Mouse (Mus musculus) mature B cell (primary cell): ENCODE data around the gene Klc2.

ENCODE experiments used
- in situ Hi-C: fragments of 300-500 bp; cut with MboI; formaldehyde crosslinking; loops from 2 replicates; pipeline ENCODE4 v1.14.3; 2019

Gene Klc2

GRCm38 (mm10) chr19:5072389-5073019, 45.9 kb downstream of the Klc2 start:
- in situ Hi-C loops: no loop called here

DNA sequence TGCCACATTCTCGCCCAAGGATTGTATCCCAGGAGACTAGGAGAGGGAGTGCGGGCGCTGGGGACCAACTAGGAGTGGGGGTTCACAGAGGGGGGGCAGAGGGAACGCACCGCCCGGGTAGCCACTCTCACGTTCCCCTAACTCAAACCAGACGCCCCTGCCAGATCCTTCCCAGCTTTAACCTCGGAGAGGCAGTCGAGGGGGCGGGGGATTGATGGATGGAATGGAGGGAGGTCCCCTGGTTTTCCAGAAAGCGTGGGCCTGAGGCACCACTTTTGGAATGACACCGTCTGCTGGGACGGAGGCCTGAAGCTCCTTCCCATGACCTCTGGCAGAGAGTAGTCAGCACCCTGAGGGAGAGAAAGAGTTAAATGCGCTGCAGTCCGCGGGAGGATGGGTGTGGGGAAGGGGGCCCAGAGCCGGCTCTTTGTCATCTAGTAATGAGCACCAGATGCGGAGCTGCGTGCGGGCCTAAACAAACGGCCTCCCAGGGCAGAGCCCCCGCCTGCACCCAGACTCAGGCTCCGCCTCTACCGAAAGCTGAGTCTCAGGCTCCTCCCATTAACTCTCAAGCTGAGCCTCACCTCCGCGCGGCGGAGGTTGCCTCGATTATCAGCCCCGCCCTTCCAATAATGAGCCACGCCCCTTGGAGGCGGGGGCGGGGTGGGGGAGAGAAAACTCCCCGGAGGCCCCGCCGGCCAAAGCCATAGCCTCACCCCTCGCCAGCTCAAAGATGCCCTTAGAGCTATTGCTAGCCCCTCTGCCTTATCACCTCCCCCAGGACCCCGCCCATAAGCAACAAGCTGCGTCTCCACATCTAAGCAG, 46.6 kb downstream of the Klc2 start:
- in situ Hi-C loops: no loop called here

- in situ Hi-C loops: no loop called here
Measured at GRCm38 (mm10) chr19:5071077-5071476, 47.3 kb downstream of the Klc2 start.

- in situ Hi-C loops: no loop called here
Measured at GRCm38 (mm10) chr19:5069978-5070377, 48.4 kb downstream of the Klc2 start.

GRCm38 (mm10) chr19:5069486-5069885, 48.9 kb downstream of the Klc2 start:
- in situ Hi-C loops: no loop called here

GRCm38 (mm10) chr19:5068570-5069234, 49.7 kb downstream of the Klc2 start:
- in situ Hi-C loops: no loop called here

DNA sequence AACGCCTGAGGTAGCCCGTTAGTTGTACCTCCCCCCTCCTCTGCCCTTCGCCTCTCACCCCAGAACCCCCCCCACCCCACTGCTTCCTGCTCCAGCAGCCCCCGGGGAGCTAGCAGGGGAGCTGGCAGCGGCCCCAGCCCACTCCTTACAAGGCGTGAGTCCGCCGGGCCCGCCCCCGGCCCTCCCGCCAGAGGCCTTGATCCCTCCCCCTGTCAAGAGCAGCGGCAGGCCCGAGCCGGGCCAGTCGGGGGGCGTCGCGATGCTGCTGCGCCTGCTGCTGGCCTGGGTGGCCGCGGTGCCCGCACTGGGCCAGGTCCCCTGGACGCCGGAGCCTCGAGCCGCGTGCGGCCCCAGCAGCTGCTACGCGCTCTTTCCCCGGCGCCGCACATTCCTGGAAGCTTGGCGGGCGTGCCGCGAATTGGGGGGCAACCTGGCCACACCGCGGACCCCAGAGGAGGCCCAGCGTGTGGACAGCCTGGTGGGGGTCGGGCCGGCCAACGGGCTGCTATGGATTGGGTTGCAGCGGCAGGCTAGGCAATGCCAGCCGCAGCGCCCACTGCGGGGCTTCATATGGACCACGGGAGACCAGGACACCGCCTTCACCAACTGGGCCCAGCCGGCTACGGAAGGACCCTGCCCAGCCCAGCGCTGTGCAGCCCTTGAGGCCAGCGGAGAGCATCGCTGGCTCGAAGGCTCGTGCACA, 50.3 kb downstream of the Klc2 start, which contains the start of gene Cd248:
TSS of gene Cd248 (plus strand) at position 212 of the 703 bp plus-strand sequence.
- in situ Hi-C loops: no loop called here

GRCm38 (mm10) chr19:5067040-5067799, 51.1 kb downstream of the Klc2 start:
- in situ Hi-C loops: no loop called here

- in situ Hi-C loops: no loop called here
Measured at GRCm38 (mm10) chr19:5065104-5065503, 53.3 kb downstream of the Klc2 start.

GRCm38 (mm10) chr19:5062446-5062845, 55.9 kb downstream of the Klc2 start:
- in situ Hi-C loops: no loop called here

GRCm38 (mm10) chr19:5062041-5062440, 56.3 kb downstream of the Klc2 start:
- in situ Hi-C loops: no loop called here

DNA sequence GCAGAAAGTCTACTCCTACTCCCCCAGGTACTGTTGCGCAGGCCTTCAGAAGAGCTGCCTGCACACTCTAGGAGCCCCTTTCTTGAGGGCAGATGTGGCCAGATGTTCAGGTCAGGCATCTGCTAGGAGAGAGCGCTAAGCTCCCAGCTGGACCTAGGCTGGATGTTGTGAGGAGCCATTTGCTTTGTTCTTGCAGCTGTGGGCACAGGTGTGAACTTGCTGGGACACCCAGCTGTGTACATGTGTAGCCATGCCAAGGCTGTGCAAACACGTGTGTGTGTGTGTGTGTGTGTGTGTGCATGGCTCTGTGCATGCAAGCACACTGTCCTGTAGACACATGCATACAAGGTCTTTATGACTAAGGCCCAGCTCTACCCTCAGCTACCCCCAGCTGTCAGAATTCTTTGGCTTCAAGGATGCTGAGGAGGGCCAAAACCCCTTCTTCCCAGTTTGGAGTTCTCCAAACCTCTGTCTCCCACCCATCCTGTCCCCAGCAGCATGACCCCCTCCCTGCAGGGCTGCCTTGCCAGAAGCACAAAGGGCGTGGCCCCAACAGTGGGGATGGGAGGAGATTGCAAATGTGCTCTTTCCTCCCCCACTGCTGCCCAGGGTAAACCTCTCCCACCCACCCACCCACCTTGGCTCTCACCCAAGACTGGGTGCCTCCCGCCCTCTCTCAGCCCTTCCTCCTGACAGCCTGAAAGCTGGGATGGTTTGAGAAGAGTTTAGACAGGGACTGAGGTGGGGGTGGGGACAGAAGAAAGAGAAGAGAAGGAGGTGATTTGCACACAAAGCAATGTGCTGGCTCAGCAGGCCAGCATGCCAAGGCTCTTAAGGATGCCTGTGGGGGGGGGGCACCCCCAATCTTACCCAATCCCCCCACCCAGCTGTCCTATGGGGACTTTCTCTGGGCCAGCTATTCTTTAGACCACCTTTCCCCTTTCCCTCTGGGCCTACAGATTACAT, 57.7 kb downstream of the Klc2 start:
- in situ Hi-C loops: no loop called here

DNA sequence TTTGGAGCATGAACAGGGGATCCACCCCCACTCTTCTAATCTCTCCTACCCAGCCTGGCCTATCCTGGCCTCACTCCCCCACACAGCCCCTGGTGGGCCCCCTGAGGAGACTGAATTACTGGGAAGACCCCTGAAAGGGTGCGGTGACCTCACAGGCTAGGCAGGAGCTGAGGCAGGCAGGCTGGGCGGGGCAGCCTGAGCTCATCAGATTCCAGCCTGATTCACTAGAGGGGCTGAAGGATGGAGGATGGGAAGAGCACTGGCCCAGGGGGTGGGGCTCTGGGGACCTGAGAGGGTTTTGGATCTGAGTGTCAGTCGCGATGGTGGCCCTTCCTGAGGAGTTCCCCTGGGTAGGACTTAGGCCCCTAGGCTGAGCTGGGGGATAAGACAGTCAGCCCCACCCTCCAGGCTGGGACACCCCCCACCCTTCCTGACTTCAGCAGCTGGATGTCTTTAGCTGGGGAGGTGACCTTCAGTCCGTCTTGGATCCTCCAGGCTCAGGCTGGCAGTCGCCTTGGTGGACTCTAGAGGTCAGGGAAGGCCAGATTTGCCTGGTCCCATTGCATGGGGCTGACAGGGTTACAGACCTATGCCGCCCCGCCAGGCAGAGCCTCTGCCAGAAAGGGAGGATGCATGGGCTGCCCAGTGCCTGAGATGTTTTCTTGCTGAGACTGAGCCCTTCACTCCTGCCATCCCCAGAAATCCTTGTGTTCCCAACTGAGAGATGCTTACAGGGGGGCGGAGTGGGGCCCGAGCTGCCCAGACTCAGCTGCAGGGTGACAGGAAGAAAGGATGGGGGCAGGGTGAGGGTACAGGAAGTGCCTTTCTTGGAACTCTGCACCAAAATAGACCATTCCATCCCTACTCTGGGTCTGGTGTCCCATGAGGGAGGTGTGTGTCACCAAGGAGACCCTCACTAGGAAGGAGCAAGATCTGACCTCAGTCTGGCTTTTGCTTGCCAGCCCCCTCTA, 59.3 kb downstream of the Klc2 start:
- in situ Hi-C loops: no loop called here

DNA sequence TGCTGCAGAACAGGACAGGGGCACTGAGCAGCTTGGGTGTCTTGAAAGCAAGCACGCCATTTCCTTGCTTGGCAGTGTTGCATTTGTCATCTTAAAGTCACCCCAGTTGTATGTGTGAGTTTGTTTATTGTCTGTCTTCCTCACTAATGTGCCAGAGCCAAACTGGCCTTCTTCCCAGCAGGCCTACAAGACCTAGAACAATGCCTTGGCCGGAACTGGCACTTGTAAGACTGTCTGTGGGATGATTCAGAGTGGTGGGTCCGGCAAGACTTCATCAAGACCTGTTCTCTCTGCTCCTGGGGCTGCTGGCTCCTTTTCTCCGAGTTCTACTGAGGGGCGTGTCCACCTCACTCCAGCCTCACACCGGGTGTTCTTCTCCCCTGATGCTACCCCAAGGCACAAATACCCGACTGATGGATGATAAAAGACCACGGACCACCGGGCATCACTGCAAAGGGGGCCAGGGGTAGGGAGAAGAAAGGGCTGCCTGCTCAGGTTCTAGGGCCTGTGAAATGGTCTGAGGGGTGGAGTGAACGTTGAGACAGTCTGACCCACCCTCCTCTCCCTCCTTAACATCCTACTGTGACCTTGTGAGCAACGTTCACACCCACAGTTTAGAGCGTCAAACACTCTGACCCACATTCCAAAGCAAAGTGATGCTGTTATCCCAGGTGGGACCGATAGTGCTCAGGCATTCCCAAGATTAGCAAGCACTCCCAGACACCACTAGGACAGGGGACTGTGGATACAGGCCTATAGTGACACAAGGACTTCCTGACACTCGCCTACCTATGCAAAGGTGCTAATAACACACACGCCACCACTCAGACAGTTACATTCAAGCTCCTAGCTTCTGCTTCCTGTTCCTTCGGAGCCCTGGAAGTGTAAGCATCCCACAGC, 60.2 kb downstream of the Klc2 start:
- in situ Hi-C loops: no loop called here
